Mouse (Mus musculus): ENCODE data around the gene Hpse2. TPM values are rescaled to one million over a fixed set of nuclear protein-coding genes. Genes with fewer than 3 reads are reported as not detected.
"Not testable (repeated sequence)": the region's sequence is repeated elsewhere in the genome, so short reads cannot be mapped to it uniquely, and the experiment has no call there.

Hpse2 gene
- total RNA-seq, 2 experiments from 2014 or later = not detected

DNA sequence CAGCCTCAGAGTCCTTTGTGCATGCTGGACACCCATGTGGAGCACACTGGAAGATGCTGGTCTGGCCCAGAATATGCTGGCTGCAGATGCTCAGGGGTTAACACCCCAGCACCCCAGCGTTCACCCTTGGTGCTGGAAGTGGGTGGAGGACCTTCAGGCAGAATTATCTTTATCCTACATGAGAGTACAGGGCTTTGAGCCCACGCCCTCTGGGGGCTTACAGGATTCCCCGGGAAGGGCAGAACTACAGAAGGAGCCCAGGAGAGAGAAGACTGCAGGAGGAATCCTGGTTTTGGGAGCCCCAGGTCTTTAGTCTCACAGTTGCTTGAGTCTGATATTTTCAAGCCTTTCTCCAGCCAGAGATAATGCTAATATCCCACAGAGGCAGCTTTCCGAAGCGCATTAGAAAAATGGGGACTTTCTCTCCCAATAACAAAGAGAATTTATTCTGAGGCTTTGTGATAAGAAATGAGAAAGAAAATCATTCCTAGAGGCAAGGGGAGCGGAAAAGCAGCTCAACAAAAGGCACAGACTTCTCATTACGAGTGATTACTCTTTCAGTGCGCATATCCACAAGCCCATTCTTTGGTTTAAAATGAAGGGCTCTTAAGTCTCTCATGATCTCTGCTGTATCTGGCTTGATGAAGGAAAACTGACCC, 602.5 kb downstream of the Hpse2 start:
- no peak for DNase-seq (ENCODE audit: low spot score in 2 of 2)

DNA sequence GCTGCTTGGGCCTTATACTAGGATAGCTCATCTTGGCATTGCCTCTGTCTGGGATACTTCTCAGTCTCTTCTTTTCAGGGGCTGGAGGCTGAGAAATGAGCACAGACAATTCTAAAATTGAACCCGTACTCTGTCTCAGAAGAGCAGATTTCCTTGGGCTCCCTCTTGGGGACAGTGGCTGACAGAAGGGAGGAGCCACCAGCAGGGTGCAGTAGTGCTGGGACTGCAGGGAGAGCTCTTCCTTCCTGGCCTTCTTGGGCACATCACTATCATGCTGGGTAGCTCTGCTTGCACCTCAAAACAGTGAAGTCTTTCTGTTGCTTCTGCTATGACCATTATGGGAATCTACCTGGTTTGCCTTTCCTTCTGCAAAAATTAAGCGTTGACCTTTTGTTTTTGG, 603.0 kb downstream of the Hpse2 start:
- DNase-seq (ENCODE audit: low spot score in 2 of 2) = no peak

DNA sequence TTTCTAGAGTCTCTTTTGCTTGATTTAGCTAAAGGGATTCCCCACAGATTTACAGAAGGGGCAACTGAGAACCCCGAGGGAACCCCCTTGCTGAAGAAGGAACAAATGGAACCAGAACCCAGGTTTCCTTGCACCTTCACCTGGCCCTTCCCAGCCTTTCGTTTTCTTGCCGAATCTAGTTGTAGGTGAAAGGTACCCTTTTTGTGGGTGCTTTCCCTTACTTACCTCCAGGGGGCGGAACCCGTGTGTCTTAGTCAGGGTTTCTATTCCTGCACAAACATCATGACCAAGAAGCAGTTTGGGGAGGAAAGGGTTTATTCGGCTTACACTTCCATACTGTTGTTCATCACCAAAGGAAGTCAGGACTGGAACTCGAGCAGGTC, 608.0 kb downstream of the Hpse2 start:
- not testable (repeated sequence) for DNase-seq (ENCODE audit: low spot score in 2 of 2)

DNA sequence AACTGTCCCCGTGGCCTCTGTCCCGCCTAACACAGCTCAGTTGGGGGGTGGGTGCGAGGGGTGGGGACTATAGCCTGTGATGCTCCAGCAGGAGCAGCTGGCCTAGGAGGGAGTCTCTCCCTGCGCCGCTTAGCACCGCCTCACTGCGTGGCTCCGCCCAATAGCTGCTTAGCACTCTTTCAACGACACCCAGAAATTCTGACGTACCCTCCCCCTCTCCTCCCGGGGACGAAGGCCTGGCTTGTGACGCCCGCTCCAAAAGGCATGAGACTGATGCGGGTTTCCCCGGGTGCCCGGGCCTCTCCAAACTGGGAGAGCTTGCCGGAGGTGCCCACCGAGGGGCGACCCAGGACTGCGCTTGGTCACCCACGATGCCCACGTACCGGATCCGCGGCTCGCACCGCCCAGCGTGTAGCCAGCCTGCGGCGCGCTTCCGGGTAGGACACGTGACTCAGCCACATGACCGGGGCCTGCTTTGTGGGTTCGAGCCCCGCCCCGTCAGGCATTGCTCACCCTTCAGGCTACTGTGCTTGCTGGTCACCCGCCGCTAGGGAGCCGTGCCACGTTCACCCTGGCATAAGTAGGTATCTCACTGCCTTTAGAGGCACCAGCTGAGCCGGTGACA, 608.5 kb downstream of the Hpse2 start, which contains the start of gene Hps1:
Gene Hps1 (minus strand): TSS at position 448 of the 625 bp plus-strand sequence.
- peak; percentile 84 to 86 for DNase-seq (ENCODE audit: low spot score in 2 of 2)

DNA sequence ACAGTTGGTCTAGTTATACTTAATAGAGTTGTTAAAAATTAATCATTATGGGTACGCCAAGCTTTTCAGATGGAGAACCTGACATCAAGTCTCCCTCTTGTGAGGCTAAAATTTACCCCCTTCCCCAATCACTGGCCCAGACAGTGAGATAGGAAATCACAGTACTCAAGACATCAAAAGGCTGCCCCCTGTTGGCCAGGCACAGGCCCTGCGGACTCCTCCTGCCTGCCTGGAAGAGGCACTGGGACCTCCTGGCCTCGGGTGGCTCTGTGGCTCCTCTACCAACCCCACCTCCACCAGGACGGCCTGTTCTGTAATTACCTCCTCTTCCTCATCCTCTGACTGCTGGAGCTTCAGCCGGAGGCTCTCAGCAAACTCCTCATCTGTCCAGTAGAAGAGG, 610.4 kb downstream of the Hpse2 start:
- DNase-seq (ENCODE audit: low spot score in 2 of 2) = peak in 1 of 2 experiments; percentile 63

DNA sequence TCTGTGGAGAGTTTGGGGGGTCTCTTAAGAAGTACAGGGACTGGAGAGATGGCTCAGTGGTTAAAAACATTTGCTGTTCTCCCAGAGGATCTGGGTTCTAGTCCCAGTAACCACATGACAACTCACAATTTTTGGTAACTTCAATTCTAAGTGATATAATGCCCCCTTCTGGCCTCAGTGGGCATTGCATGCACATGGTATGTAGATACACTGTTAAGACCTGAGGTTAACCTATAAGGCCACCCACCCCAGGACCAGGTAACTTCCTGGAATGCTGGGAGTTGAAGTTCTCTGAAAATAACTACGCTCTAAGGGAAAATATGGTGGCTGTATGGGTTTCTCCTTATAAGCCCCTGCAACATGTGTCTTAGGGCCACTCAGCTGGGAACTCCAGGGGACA, 611.3 kb downstream of the Hpse2 start:
- no peak for DNase-seq (ENCODE audit: low spot score in 2 of 2)

DNA sequence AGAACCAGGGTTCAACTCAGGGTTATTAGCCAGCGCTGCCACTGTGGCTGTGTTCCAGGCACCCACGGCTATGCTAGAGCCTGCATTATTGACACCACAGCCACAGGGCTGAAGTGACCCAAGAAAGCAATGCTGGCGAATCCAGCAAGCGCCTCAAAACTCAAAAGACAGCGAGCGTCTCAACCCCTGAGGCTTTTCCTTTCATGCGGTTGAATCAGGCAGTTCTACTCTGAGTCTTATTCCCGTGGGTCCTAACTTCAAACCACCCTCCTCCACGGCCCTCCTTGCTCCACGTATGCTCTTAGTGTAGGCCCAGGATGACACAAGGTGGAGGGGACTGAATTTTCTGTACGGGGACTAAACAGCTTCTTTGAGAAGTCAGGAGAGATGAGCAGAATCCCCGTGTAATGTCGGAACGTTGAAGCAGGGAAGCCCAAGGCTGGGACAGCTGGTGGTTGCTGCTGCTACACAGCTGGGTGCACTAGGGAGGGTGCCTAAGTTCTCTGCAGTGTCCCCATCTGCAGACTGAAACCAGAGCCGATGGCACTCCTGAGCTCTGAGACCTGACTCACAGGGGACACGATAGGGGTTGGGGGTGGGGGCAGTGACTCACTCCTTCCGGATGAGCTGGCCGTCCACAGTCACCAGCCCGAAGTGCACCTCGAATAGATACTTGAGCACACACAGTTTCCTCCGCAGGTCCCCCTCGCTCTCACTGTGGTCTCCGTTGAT, 617.8 kb downstream of the Hpse2 start:
- peak in 1 of 2 experiments; percentile 39 for DNase-seq (ENCODE audit: low spot score in 2 of 2)

DNA sequence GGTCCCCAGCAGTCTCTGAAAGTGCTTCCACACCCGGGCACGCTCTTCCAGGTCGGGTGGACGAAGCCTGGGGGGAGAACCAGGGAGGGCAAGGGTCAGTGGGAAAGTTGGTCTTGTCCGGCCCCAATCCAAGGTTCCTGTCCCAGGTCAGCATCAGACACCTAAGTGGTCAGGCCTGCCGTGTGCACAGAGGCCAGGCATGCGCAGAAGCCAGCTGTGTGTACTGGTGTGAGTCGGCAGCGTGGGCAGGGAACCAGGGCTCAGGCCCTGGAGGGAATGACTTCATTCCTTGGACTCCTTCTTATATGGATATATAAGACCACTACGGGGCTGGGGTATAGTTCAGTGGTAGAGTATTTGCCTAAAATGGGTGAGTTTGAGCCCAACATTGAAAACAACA, 618.5 kb downstream of the Hpse2 start:
- DNase-seq (ENCODE audit: low spot score in 2 of 2) = no peak

DNA sequence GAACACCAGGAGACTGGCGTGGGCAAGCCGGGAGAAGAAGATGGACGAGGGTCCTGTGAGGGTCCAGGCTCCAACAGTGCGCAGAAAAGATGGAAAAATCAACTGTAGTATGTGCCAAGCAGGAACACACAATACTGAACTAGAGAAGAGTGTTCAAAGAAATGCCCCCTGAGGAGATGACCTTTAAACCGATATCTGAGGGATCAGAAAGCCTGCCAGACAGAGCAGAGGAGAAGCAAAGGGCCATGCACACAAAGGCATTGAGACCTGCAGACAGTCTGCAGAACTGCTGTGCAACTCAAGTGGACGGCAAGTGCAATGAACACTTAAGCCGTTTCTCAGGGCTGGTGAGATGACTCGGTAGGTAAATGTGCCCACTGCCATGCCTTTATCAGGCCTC, 620.8 kb downstream of the Hpse2 start:
- DNase-seq (ENCODE audit: low spot score in 2 of 2) = no peak

DNA sequence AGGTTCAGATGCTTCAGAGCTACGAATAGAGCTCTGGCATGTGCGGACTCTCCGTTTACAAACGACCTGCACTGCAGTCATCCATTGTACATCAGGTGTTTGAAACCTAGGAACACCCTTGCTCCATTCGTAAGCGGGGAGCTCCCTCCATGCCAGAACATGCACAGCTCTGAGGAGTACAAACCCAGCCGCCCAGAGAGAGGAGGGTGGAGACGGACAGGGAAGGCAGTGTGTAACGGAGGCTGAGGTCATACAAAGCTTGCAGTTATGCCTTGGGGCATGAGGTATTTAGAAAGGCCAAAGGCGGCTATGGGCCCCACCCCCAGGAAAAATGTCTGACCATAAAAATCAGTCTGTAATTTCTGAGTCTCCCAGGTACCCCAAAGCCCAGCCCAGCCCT, 623.8 kb downstream of the Hpse2 start:
- DNase-seq (ENCODE audit: low spot score in 2 of 2) = no peak

DNA sequence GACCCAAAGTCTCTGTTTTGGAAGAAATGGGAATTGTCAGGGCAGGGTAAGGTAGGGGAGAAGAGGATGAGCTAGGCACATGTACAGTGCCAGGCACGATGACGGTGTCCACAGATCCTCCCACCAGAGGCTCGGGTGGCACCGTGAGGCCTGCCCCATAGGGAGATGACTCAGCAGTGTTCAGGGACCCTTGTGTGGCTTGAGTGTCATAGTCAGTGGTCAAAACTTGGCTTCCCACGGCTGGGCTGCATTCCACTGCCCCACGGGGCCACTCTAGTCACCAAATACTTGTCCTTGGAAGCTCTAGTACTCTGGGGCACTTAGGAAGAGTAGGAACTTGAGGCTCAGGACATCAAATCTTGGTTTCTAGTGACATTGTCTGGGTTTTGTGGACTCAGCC, 631.5 kb downstream of the Hpse2 start:
- no peak for DNase-seq (ENCODE audit: low spot score in 2 of 2)

DNA sequence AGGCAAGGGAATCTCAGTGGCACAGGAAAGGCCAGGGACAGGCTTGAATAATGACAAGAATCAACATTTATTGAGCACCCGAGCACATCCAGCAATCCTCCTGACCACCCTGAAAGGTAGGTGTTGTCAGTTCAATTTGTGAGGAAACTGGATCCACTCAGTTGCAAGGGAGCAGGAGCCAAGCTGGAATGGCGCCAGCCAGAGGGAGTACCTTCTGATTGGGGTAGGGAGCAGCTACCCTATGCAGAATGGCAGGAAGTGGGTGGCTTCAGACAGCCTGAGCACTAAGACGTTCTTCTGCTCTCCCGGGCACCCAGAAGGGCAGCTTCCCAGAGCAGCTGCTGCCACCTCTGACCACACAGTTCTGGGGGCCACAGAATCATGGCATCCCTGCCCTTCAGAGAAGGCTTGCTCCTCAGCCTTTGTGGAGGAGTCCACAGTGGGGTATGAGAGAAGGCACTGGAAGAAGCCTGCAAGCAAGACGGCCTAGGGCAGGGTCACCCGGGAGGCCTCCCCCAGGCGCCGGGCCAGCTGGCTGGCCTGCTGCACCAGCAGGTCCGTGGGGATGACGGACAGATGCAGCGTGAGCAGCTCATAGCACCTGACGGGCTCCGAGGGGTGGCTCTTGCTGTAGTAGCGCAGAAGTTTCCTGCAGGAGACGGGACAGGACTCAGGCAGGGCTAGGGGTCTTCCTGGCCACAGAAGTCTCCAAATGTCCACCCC, 632.8 kb downstream of the Hpse2 start:
- DNase-seq (ENCODE audit: low spot score in 2 of 2) = no peak

DNA sequence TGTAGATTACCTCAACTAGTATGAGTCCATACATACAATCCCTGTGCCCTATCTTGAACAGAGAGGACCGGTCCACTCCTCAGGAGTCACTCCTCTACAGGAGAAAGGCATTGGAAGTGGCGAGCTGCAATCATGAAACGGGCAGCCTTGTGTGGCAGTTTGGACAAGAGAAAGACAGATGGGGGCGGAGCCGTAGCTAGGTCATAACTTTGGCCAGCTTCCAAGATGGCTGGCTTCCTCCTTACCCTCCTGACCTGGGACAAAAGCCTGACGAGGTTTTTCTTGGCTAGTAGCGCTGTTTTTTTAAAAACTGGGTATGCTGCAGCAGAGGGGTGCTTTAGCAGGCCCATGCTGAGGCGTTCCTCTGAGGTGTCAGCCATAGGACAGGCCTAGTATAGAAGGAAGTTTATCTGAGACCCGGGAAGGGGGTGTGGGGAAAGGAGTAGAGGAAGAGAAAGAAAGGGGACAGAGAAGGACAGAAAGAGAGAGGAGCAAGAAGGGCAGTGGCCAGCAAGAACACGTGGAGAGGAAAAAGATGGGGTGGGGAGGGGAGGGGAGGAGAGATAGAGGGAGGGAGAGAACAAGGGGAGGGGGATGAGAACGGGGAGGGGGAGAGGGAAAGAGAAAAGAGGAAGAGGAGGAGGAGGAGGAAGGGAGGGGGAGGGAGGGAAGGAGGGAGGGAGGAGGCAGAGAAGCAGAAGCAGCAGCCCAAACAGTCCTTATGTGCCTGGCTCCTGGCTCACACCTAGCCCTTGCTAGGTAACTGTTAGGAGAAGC, 634.8 kb downstream of the Hpse2 start:
- DNase-seq (ENCODE audit: low spot score in 2 of 2) = peak; percentile 65 to 73

DNA sequence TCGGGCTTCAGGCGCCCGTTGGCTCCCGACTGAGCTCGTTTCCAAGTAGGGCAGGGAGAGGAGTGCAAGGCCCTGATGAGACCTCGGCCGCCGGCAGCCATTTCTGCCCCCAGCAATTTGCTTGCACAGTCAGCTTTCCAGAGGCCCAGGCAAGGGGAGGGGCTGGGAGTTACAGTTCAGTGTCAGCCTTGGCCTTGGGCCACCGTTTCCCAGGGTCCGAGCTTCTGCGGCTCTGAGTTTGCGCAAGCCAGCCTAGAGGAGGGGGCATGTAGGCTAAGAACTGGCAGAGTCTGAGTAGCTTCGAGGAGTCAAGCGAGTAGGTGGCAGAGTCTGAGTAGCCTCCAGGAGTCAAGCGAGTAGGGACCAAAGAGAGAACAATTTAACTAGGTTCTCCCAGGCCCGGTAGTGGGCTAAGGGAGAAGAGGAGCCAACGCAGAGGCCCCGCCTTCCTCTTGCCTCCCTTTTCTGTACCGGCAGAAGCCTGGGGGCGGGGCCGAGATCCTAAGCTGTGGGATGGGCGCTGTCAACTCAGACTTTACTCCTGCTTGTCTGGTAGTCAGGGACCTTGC, 635.7 kb downstream of the Hpse2 start, which contains the start of gene Pyroxd2:
Gene Pyroxd2 (minus strand): TSS at position 413 of the 569 bp plus-strand sequence.
- peak; percentile 75 to 81 for DNase-seq (ENCODE audit: low spot score in 2 of 2)

DNA sequence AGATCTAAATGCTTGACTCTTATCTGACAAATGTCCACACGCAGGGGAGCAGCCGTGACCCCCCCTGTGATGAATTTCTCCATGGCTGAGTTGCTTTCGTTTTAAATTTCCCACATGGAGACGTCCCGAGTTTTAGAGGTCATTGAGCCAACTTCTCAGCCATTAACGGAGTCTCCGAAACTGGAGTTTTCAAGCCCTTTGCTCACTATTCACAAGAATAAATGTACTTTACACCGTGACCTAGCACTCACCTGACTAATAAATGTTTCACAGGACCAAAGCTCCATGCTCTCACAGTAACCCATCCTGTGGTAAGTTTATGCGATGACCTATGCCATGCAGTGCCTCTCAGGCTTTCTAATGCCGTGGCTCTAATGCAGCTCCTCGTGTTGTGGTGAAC, 638.0 kb downstream of the Hpse2 start:
- DNase-seq (ENCODE audit: low spot score in 2 of 2) = no peak

DNA sequence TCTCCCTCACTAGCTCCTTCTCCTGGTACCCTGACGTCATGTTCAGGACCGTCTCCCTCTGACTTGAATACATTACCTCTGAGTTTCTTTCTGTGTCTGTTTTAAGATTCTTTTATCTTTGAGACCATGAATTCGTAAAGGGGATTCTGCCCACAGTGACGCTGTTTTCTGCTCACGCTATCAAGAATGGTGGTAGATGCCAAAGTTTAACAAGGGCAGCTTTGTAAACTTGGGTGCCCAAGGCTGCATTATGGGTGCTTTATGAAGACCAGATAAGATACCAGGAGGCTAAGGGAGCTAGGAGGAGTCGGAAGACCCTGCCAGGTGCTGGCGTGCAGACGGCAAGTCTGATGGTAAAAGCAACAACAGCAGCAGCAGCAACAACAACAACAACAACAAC, 641.5 kb downstream of the Hpse2 start:
- DNase-seq (ENCODE audit: low spot score in 2 of 2) = no peak

DNA sequence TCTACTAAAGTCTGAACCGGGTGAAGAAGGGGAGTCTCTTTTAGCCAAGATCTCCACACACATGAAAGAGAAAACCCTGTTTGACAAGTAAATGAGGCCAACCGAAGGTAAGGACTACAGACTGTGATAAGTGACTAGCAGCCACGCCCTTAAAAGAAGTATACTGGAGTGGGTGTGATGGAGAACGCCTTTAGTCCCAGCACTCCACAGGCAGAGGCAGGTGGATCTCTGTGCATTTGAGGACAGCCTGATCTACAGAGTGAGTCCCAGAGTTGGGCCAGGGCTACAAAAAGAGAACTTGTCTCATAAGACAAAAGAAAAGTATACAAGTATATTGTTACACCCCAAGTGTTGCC, 642.3 kb downstream of the Hpse2 start:
- DNase-seq (ENCODE audit: low spot score in 2 of 2) = no peak

DNA sequence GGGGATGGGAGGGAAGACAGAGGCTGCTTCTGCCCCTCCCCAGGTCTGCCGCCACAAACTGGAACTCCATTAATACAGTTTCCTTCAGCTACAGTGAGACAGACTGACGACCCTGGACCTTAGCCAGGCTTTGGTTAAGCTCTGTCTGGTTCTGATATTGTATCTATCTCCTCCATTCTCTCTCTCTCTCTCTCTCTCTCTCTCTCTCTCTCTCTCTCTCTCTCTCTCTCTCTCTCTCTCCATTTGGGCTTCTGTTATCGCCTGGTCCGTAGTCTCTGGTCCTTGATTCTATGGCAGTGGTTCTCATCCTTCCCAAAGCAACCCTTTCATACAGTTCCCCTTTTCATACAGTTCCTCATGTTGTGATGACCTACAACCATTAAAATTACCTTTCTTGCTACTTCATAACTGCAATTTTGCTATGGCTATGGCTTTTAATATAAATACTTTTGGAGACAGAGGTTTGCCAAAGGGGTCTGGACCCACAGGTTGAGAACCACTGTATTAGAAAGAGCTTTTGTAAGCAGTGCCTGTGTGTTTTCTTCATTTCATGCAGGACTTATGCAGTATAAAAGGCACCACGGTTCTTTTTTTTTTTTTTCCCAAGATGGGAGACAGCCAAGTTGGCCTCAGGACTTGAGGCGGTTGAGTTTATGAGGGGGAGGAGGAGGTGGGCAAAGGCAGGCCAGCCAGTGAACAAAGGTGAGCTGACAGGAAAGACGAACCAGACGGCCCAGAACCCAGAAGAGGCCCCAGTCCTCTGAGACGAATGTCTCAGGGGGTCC, 642.9 kb downstream of the Hpse2 start:
- no peak for DNase-seq (ENCODE audit: low spot score in 2 of 2)

DNA sequence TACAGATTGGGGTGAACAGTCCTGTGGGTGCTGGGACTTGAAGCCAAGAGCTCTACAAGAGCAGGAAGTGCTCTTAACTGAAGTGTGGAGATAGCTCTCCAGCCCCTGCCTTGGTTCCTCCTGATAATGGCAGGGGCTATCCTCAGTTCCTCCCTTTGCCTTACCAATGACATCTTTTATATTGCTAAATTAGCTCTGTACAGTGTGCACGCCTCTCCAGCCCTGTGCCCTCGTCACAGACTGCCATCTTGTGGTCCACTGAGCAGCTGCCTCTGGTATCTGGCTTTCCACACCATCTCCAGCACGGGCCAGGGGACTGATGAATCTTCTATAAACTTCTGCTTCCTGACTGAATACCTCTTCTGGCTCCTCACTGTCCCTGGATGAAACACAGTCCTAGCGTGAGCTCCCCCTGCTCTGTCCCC, 644.0 kb downstream of the Hpse2 start:
- peak in 1 of 2 experiments; percentile 28 for DNase-seq (ENCODE audit: low spot score in 2 of 2)

DNA sequence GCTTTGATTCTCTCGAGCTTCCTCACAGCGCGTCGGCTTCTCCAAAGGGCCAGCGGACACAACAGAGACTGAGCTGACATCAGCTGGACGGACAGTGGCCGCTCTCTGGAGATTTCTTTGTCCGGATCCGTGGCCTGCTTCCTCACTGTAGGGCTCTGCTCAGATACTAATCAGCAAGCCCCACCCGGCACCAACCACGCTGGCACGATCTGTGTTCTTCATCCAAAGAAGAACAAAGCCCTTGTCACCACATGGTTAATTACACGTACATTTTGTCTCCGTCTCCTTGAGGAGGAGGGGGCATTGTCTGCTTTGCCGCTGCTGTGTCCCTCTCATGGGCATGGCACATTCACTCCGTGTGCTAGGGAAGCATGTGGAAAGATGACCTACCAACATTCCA, 644.9 kb downstream of the Hpse2 start:
- DNase-seq (ENCODE audit: low spot score in 2 of 2) = no peak

Data from adrenal gland, adult 18-20 months (tissue).